Mouse (Mus musculus) CD4-positive, CD25-positive, alpha-beta regulatory T cell (primary cell): Measurements from ENCODE around the gene Pdzd2. TPM values are rescaled to one million over a fixed set of nuclear protein-coding genes. Genes with fewer than 3 reads are reported as not detected.

Source experiments
- polyA plus RNA-seq: library from polyadenylated mRNA; unstranded; fragments of 100-300 nt; shearing (Covaris generic); gene quantifications from one replicate; pipeline ENCODE4 v1.2.1, GENCODE M21; 2017

The Pdzd2 gene
- polyA plus RNA-seq: 0.42 TPM

DNA sequence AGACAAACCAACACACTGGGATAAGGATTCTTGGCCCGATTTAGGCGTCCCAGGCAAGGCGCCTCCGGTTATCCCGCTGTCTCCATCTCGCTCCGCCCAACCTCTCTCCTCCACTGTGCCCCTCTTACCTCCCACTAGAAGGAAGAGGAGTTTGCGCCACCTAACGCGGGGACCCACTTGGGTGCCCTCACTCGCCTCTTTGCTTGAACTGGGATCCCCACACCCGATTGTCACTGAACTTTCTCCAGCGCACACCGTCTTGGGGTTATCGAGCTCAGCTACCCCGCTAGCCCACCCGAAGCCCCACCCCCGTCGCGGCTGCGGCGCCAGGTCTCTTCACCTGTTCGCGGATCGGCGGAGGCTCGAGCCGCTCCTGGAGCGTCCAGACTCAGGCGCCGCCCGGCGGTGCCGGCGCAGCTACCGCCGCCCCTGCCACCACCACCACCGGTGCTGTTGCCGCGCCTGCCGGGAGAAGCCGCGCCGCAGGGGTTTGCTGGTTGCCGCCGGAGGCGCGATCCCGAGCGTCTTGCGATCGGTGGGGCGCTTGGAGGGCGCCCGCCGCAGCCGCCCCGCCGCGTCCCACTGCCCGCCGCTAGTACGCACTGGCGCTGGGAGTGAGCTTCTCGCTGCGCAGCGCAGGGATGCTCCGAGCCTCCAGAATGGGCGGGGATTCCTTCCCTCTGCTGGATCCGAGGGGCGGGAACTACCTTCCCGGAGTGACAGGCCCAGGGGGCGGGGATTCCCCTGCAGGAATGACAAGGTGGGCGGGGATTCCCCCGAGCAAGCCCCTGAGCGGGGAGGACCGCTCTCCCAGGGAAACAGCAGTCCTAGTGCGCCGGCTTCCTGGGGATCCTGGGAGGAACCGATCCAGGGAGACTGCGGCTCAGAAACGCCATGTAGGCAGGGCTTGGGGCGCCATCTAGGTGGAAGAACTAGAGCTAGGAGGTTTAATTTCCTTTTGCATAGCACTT, at the start of gene Pdzd2:
TSS of gene Pdzd2 (minus strand) at position 648 of the 971 bp plus-strand sequence.

DNA sequence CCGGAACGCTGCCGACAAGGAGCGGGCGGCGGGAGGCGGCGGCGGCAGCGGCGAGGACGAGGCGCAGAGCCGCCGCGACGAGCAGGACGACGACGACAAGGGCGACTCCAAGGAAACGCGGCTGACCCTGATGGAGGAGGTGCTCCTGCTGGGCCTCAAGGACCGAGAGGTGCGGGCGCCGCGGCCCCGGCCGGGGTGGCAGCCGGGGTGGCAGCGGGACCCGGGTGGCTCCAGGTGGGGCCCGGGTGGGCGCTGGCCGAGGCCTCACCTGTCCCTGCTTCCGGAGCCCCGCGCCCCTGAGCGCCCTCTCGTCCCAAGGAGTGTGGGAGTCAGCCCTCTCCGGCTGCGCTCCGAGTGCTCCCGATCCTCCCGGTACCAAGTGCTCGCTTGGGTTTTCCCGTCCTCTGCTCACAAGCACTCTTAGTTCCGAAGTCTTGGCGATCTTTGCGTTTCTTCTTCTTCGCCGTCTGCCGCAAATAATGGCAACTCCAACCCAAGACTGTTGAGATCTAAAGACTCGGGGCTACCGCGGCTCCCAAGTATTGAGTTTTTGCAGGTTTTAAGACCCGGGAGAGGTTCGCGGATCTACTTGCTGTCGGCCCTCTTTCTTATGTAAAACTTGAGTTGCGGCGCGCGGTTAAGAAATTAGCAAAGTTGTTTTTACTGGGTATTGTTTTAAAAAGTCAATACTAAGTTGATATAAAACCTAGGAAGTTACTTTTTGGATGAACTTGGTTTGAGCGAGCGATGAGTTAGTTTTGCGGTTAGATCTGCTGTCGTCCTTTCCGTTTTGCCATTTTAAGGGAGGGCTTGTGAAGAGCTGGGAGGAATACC, 417.7 kb downstream of the Pdzd2 start, which contains the start of gene 1810049J17Rik:
TSS of gene 1810049J17Rik (minus strand) at position 112 of the 834 bp plus-strand sequence.

DNA sequence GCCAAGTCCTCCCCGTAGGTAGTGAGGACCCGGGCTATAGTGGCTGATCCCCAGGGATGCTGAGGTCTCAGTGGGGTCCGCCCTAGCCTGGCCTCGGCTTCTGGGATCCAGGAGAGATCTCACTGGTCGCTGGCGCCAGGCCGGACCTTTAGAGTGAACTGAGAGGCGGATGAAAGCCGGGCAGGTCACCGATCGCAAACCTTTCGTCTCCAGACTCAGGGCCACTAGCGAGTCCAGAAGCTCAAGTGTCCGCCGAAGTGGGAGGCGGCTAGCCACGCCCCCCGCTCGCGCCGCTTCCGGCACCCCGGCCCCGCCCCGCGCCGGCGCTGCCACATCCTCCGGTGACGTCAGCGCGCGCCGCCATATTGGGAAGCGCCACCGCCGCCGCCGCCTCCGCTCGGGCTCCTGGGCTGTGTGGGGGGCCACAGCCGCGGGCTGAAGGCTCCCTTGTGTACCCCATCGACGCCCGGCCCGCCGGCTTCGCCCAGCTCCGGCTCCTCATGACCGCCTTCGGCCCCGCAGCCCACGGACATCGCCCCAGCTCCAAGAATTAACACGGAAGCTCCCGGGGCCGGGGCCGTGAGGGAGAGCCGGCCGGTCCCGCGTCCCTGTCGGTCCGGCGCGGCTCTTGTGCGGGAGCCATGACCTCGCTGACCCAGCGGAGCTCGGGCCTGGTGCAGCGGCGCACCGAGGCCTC, 418.5 kb downstream of the Pdzd2 start, which contains the start of gene Golph3:
TSS of gene Golph3 (plus strand) at position 360 of the 697 bp plus-strand sequence.

Other genes starting within 250 kb of the Pdzd2 start
- gene 6030458C11Rik, start 84.7 kb upstream of the Pdzd2 start, polyA plus RNA-seq: 29.4 TPM
- gene Drosha, start 84.9 kb upstream of the Pdzd2 start, polyA plus RNA-seq: 21.1 TPM